Mouse (Mus musculus) urinary bladder, postnatal 0 days (tissue): Measurements from ENCODE around the gene Hepacam. TPM values are rescaled to one million over a fixed set of nuclear protein-coding genes. Genes with fewer than 3 reads are reported as not detected.

ENCODE experiments used
- polyA plus RNA-seq: library from polyadenylated mRNA; unstranded; fragments of >200 nt; fragmentation: Nextera tagmentation; extraction: Ambion mirVana; gene quantifications from 2 replicates; pipeline ENCODE4 v1.2.1, GENCODE M21; 2015

The Hepacam gene
- 0.04 and 0.06 TPM in 2 replicates for polyA plus RNA-seq

DNA sequence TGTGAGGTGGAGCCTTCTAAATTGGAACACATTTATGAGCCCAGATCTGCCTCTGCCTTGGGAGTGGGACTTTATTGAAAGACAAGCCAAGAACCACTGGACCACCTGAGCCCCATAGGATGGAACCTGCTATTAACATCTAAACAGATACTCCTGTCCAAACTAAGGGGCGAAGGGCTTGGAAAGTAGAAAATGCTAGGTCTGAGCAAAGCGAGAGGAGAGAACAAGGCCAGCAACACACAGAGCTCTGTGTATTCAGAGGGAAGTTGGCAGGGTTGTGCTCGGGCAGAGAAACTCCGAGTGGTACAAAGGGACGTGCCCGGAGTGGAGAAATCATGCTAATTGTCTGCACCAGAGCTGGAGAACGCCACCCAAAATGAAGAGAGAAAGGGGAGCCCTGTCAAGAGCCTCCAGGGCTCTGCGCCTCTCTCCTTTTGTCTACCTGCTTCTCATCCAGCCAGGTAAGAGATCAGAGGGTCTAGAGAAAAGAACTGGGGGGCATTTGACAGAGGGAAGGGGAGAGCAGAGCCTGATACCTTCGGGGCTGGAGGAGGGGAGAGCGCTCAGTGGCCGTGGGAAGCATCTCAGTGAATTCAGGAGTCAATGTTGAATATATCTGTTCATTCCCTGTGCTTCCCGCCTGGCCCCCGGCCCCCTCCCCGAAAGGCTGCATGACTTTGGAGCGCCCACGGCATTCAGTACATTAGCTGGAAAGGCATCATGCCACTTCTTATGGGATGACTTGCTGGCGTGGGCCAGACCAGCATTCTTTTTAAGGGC lies at the start of gene Hepacam:
TSS of gene Hepacam (plus strand) at position 51 of the 780 bp plus-strand sequence.

DNA sequence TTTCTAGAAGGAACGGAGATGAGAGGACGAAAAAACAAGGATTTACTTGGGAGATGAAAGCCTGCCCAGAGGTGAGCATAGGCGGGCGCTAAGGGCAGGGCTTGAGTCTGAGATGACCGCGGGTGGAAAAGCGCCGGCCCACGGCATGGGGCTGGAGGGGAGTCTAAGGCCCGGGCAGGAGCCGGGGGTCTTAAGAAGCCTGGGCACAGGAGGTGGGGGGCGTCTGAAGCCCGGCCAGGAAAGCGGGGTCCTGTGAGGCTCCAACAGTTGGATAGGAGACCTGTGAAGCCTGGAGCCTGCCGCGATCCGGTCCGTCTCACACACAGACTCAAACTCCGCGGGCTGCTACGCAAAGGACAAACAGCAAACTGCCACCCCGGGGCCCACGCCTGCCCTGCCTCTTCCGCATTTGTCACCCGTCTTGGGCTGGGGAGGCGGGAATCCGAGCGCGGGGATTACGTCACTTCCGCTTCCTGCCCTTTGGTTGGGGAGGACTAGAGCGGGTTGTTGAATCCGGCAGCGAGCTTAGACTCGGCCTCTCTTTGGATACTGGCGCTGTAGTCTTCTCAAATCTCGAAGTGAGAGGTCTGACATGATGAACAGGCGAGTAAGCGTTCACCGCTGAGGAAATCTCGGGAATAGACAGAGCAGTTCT lies 19.0 kb upstream of the Hepacam start, which contains the start of gene Ccdc15:
TSS of gene Ccdc15 (minus strand) at position 445 of the 655 bp plus-strand sequence.

DNA sequence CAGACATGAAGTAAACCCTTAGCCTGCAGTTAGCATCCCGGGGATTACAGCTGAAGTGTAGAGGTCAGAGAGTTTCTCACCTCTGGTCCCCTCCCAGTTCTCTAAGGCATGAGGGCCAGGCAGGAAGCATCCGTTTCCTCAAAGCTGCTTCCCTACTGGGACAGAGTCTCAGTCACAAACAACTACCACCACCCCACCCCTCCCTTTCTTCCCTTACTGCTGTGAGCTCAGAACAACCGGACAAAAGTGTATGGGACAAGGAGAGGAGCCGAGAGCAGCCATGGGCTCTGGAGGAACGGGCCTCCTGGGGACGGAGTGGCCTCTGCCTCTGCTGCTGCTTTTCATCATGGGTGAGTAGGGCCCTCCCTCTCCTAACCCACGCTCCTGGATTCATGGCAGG lies 34.7 kb downstream of the Hepacam start, which contains the start of gene Robo4:
TSS of gene Robo4 (plus strand) at position 96 of the 400 bp plus-strand sequence.

GRCm38 (mm10) chr9:37432720-37433421 lies 65.7 kb downstream of the Hepacam start, which contains the start of gene Robo3:
Gene Robo3, minus strand, starts transcription at chr9:37433246.

Other genes starting within 250 kb of the Hepacam start
- 6.1 TPM in 2 replicates for gene Pknox2, start 219.9 kb upstream of the Hepacam start, polyA plus RNA-seq
- gene Tmem218, start 159.1 kb upstream of the Hepacam start, polyA plus RNA-seq: 6.9 and 7.4 TPM in 2 replicates
- gene Slc37a2, start 111.6 kb upstream of the Hepacam start, polyA plus RNA-seq: 1.8 and 2.6 TPM in 2 replicates
- 2.4 and 2.5 TPM in 2 replicates for gene Ccdc15, start 18.9 kb upstream of the Hepacam start, polyA plus RNA-seq
- 5.7 and 7.4 TPM in 2 replicates for gene Robo4, start 34.5 kb downstream of the Hepacam start, polyA plus RNA-seq
- not detected in 2 replicates for gene Robo3, start 65.9 kb downstream of the Hepacam start, polyA plus RNA-seq
- gene Msantd2, start 122.0 kb downstream of the Hepacam start, polyA plus RNA-seq: 6.8 and 7.4 TPM in 2 replicates
- 28.9 and 34.3 TPM in 2 replicates for gene Esam, start 160.7 kb downstream of the Hepacam start, polyA plus RNA-seq
- 94.0 and 94.3 TPM in 2 replicates for gene Vsig2, start 171.9 kb downstream of the Hepacam start, polyA plus RNA-seq
- 1.6 and 3.7 TPM in 2 replicates for gene Nrgn, start 185.6 kb downstream of the Hepacam start, polyA plus RNA-seq
- 5.3 and 6.4 TPM in 2 replicates for gene Siae, start 188.3 kb downstream of the Hepacam start, polyA plus RNA-seq
- 3.1 and 3.4 TPM in 2 replicates for gene Spa17, start 246.4 kb downstream of the Hepacam start, polyA plus RNA-seq